Mouse (Mus musculus) midbrain, embryonic 10.5 days (tissue): Measurements from ENCODE around the gene Limk2. TPM values are rescaled to one million over a fixed set of nuclear protein-coding genes. Genes with fewer than 3 reads are reported as not detected.
A peak's percentile ranks its signal among the peaks of the same experiment; 100 is the strongest.

ENCODE experiments used
- DNase-seq: peaks from one replicate; pipeline ENCODE4 v3.0.0-alpha.2; 2017; ENCODE audit warnings: low spot score
- H3K27ac ChIP-seq: fragments of 300-500 bp; sonication (generic); replicated peaks from 2 replicates; pipeline ENCODE4 v1.5.1; 2016; ENCODE audit warnings: mild to moderate bottlenecking
- H3K27me3 ChIP-seq: fragments of 300-500 bp; sonication (generic); 2 replicates; pipeline ENCODE4 v1.6.1; 2016; ENCODE audit warnings: low read depth, mild to moderate bottlenecking; ENCODE audit not compliant: poor library complexity, severe bottlenecking
- H3K36me3 ChIP-seq: fragments of 300-500 bp; sonication (generic); 2 replicates; pipeline ENCODE4 v1.6.1; 2016; ENCODE audit warnings: mild to moderate bottlenecking, moderate library complexity
- H3K4me1 ChIP-seq: fragments of 300-500 bp; sonication (generic); 2 replicates; pipeline ENCODE4 v1.6.1; 2016
- H3K4me3 ChIP-seq: fragments of 300-500 bp; sonication (generic); 2 replicates; pipeline ENCODE4 v1.5.1; 2016; ENCODE audit warnings: mild to moderate bottlenecking, moderate library complexity
- H3K9me3 ChIP-seq: fragments of 300-500 bp; sonication (generic); replicated peaks from 2 replicates; pipeline ENCODE4 v1.6.1; 2016; ENCODE audit warnings: mild to moderate bottlenecking
- WGBS: fragments of 180-500 bp; shearing (Covaris S2); methylation state at CpG from one replicate; pipeline ENCODE4 v1.1.7; 2016; 5-methylcytosine and 5-hydroxymethylcytosine counted together
- polyA plus RNA-seq: library from polyadenylated mRNA; unstranded; fragments of >200 nt; fragmentation: Nextera tagmentation; extraction: Ambion mirVana; gene quantifications from 2 replicates; pipeline ENCODE4 v1.2.1, GENCODE M21; 2016

Gene Limk2
- polyA plus RNA-seq, 1 experiment from 2014 or later = 50.7 TPM

GRCm38 (mm10) chr11:3318286-3318685 lies 90.7 kb downstream of the Limk2 start:
- WGBS = 94% methylated on average over 3 of the region's 3 CpGs
- no peak overlapping the region for H3K4me3 ChIP-seq

GRCm38 (mm10) chr11:3314148-3314547 lies 94.8 kb downstream of the Limk2 start:
- peaks cover 78% of the 10 kb centered on the region for H3K36me3 ChIP-seq
- H3K9me3 ChIP-seq = peaks cover 2% of the 10 kb centered on the region; the same call in 1 of the 2 replicates
- H3K4me1 ChIP-seq = no peaks in the 10 kb centered on the region
- peak; percentile 45 for DNase-seq
- H3K27me3 ChIP-seq = no peaks in the 10 kb centered on the region
- no peak overlapping the region for H3K4me3 ChIP-seq
- H3K27ac ChIP-seq = no peak overlapping the region
- WGBS = 25% methylated on average over 2 of the region's 2 CpGs

More at GRCm38 (mm10) chr11:3318286-3318685, 90.7 kb downstream of the Limk2 start:
- no peak for DNase-seq
- H3K4me1 ChIP-seq = no peaks in the 10 kb centered on the region
- no peak overlapping the region for H3K27ac ChIP-seq
- no peaks in the 10 kb centered on the region for H3K27me3 ChIP-seq
- H3K9me3 ChIP-seq = peaks cover 2% of the 10 kb centered on the region; the same call in 1 of the 2 replicates
- peaks cover 58% of the 10 kb centered on the region for H3K36me3 ChIP-seq

GRCm38 (mm10) chr11:3313294-3313693 lies 95.7 kb downstream of the Limk2 start:
- H3K36me3 ChIP-seq = peaks cover 85% of the 10 kb centered on the region

DNA sequence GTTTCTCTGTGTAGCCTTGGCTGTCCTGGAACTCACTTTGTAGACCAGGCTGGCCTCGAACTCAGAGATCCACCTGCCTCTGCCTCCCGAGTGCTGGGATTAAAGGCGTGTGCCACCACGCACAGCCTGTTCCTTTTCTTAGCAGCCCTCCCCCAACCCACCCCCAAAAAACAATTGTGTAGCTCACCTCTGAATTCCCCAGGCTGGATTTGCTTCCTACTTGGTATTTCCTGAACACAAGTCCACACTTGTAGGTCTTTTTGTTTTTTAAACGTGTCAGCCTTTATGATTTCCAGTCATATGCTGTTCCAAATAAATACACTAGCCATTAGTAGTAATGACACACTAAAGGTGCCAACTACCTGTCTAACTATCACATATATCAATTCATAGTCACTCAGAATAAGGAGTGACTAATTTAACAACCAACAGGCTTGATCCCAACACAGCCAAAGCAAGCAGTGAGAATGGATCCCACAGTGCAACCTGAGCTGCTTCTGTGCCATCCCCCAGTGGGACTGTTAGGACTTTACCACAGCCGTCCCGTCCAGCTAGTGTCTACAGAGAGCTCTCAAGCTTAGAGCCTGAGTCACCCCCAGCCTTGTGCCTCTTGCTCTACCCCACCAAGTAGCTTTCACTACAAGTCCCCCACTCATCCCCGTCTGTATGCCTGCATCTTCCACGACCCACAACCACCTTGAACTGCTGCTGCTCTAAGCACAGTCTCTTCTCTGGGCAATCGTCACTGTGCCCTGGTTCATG lies 97.2 kb downstream of the Limk2 start:
- H3K27ac ChIP-seq = no peak overlapping the region

More at GRCm38 (mm10) chr11:3313294-3313693, 95.7 kb downstream of the Limk2 start:
- WGBS = 92% methylated on average over 1 of the region's 1 CpGs
- H3K27me3 ChIP-seq = no peaks in the 10 kb centered on the region
- peaks cover 2% of the 10 kb centered on the region; the same call in 1 of the 2 replicates for H3K9me3 ChIP-seq
- DNase-seq = no peak
- no peaks in the 10 kb centered on the region for H3K4me1 ChIP-seq
- H3K4me3 ChIP-seq = no peak overlapping the region
- no peak overlapping the region for H3K27ac ChIP-seq

GRCm38 (mm10) chr11:3310789-3311585 lies 98.0 kb downstream of the Limk2 start:
- no peaks in the 10 kb centered on the region for H3K4me1 ChIP-seq
- peaks cover 94% of the 10 kb centered on the region for H3K36me3 ChIP-seq
- DNase-seq = no peak
- no peaks in the 10 kb centered on the region; the same call in 1 of the 2 replicates for H3K9me3 ChIP-seq
- WGBS = 96% methylated on average over 9 of the region's 10 CpGs
- no peak overlapping the region for H3K4me3 ChIP-seq
- no peaks in the 10 kb centered on the region for H3K27me3 ChIP-seq
- H3K27ac ChIP-seq = no peak overlapping the region

More for the DNA sequence above, 97.2 kb downstream of the Limk2 start:
- WGBS = 88% methylated on average over 10 of the region's 10 CpGs
- DNase-seq = no peak
- H3K27me3 ChIP-seq = no peaks in the 10 kb centered on the region
- H3K9me3 ChIP-seq = no peaks in the 10 kb centered on the region; the same call in 1 of the 2 replicates
- H3K36me3 ChIP-seq = peaks cover 91% of the 10 kb centered on the region
- no peak overlapping the region for H3K4me3 ChIP-seq
- no peaks in the 10 kb centered on the region for H3K4me1 ChIP-seq

DNA sequence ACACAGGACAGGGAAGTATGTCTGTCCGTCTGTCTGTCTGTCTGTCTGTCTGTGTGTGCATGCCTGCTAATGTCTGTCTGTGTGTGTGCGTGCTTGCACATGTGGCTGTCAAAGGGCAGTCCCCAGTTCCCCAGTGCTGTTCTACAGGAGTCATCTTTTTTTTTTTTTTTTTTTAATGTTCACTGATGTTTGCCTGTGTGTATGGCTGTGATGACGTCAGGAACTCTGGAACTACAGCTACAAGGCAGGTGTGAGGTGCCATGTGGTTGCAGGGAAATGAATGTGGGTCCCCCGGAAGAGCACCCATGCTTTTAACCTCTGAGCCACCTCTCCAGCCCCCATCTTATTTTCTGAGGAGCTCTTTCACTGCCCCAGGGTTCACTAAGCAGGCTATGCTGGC lies 99.1 kb downstream of the Limk2 start:
- H3K9me3 ChIP-seq = no peaks in the 10 kb centered on the region; the same call in 1 of the 2 replicates
- H3K27ac ChIP-seq = no peak overlapping the region
- H3K4me1 ChIP-seq = no peaks in the 10 kb centered on the region
- no peak for DNase-seq
- 92% methylated on average over 4 of the region's 4 CpGs for WGBS
- no peak overlapping the region for H3K4me3 ChIP-seq
- H3K36me3 ChIP-seq = peaks cover 96% of the 10 kb centered on the region
- H3K27me3 ChIP-seq = no peaks in the 10 kb centered on the region

DNA sequence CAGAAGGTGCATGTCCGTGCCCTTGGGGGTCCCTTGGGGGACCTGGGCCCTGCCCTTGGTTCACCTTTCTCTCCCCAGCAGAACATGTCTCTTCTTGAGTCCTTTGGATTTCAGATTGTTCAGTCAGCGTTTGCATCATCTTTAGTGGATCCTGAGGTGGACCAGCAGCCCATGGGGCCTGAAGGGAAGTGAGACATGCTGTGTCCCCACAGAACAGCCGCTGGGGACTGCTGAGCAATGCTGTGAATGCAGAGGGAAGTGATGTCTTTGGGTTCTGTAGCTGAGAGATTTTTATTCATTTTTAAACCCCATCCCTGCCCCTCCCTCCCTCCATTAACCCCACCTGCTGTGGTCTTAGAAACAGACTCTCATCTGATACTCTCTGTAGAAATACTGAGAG lies 101.1 kb downstream of the Limk2 start:
- H3K27ac ChIP-seq = no peak overlapping the region
- H3K4me1 ChIP-seq = no peaks in the 10 kb centered on the region
- H3K36me3 ChIP-seq = peaks cover 100% of the 10 kb centered on the region
- H3K9me3 ChIP-seq = no peaks in the 10 kb centered on the region
- H3K4me3 ChIP-seq = no peak overlapping the region
- WGBS = 95% methylated on average over 3 of the region's 3 CpGs
- H3K27me3 ChIP-seq = no peaks in the 10 kb centered on the region
- DNase-seq = no peak

- Histone ChIP-seq H3K36me3 (peaks cover 100% of the 10 kb centered on the region), H3K27me3 (no peaks in the 10 kb centered on the region), H3K4me1 (no peaks in the 10 kb centered on the region), H3K27ac (no peak overlapping the region), H3K9me3 (no peaks in the 10 kb centered on the region), H3K4me3 (no peak overlapping the region)
- 96% methylated on average over 4 of the region's 4 CpGs for WGBS
- no peak for DNase-seq
Observed at GRCm38 (mm10) chr11:3305821-3306220, 103.2 kb downstream of the Limk2 start.

GRCm38 (mm10) chr11:3302792-3303191 lies 106.2 kb downstream of the Limk2 start:
- Histone ChIP-seq H3K9me3 (no peaks in the 10 kb centered on the region), H3K27me3 (no peaks in the 10 kb centered on the region), H3K27ac (no peak overlapping the region), H3K4me3 (no peak overlapping the region), H3K4me1 (no peaks in the 10 kb centered on the region; the same call in 1 of the 2 replicates), H3K36me3 (peaks cover 100% of the 10 kb centered on the region)
- WGBS = 88% methylated on average over 4 of the region's 4 CpGs
- DNase-seq = no peak

GRCm38 (mm10) chr11:3302385-3302784 lies 106.6 kb downstream of the Limk2 start:
- H3K27me3 ChIP-seq = no peaks in the 10 kb centered on the region
- no peak overlapping the region for H3K4me3 ChIP-seq
- WGBS = 91% methylated on average over 4 of the region's 4 CpGs
- peaks cover 100% of the 10 kb centered on the region for H3K36me3 ChIP-seq
- H3K27ac ChIP-seq = no peak overlapping the region
- H3K9me3 ChIP-seq = no peaks in the 10 kb centered on the region
- H3K4me1 ChIP-seq = peaks cover 3% of the 10 kb centered on the region; the same call in 1 of the 2 replicates
- no peak for DNase-seq

DNA sequence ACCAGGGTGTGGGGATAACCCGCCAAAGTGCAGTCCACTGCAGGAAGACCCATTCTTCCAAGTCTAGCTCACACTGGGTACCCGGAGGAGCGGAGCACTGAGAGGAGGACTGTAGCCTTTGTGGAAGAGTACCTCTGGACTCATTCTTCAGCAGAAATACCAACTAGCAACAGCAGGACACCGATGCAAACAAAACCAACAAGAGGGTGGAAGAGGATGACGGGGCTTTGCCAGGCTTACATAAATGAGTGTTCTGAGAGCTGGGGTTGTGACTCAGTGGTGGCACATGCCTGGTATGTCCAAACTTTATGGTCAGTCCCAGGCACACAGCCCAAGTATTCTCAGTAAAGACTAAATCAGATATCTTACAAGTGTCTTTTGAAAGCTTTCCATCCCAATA lies 107.9 kb downstream of the Limk2 start:
- Histone ChIP-seq H3K27me3 (no peaks in the 10 kb centered on the region), H3K36me3 (peaks cover 100% of the 10 kb centered on the region), H3K9me3 (no peaks in the 10 kb centered on the region), H3K4me1 (peaks cover 14% of the 10 kb centered on the region), H3K27ac (no peak overlapping the region), H3K4me3 (no peak overlapping the region)
- DNase-seq = no peak
- 97% methylated on average over 5 of the region's 5 CpGs for WGBS

- Histone ChIP-seq H3K4me1 (peaks cover 37% of the 10 kb centered on the region), H3K9me3 (no peaks in the 10 kb centered on the region), H3K27me3 (no peaks in the 10 kb centered on the region), H3K27ac (no peak overlapping the region), H3K36me3 (peaks cover 100% of the 10 kb centered on the region), H3K4me3 (no peak overlapping the region)
- no peak for DNase-seq
- WGBS = 94% methylated on average over 14 of the region's 14 CpGs
Observed at GRCm38 (mm10) chr11:3298813-3299185, 110.2 kb downstream of the Limk2 start.
